Mouse (Mus musculus) heart, embryonic 12.5 days (tissue): ENCODE measurements around the gene Cdk6. TPM values are rescaled to one million over a fixed set of nuclear protein-coding genes. Genes with fewer than 3 reads are reported as not detected.
"Not testable (repeated sequence)": the region's sequence is repeated elsewhere in the genome, so short reads cannot be mapped to it uniquely, and the experiment has no call there.

ENCODE experiments used
- ATAC-seq: fragments of 200-750 bp; cut with Nextera tagmentation; 2 replicates; pipeline ENCODE4 v1.8.0; 2017; ENCODE audit warnings: moderate TSS enrichment, moderate library complexity; ENCODE audit not compliant: insufficient number of reproducible peaks, low FRiP score
- H3K27ac ChIP-seq: fragments of 300-500 bp; sonication (generic); 2 replicates; pipeline ENCODE4 v1.5.1; 2016; ENCODE audit warnings: mild to moderate bottlenecking, moderate library complexity; ENCODE audit not compliant: poor library complexity, severe bottlenecking
- H3K27me3 ChIP-seq: fragments of 300-500 bp; sonication (generic); replicated peaks from 2 replicates; pipeline ENCODE4 v1.6.1; 2016; ENCODE audit warnings: mild to moderate bottlenecking, moderate library complexity
- H3K36me3 ChIP-seq: fragments of 300-500 bp; sonication (generic); 2 replicates; pipeline ENCODE4 v1.6.1; 2016; ENCODE audit warnings: mild to moderate bottlenecking, moderate library complexity
- H3K4me1 ChIP-seq: fragments of 300-500 bp; sonication (generic); replicated peaks from 2 replicates; pipeline ENCODE4 v1.6.1; 2016; ENCODE audit warnings: mild to moderate bottlenecking
- H3K4me2 ChIP-seq: fragments of 300-500 bp; sonication (generic); 2 replicates; pipeline ENCODE4 v1.6.1; 2016; ENCODE audit warnings: mild to moderate bottlenecking, moderate library complexity
- H3K4me3 ChIP-seq: fragments of 300-500 bp; sonication (generic); 2 replicates; pipeline ENCODE4 v1.5.1; 2016; ENCODE audit warnings: mild to moderate bottlenecking
- H3K9ac ChIP-seq: fragments of 300-500 bp; sonication (generic); 2 replicates; pipeline ENCODE4 v1.6.1; 2016; ENCODE audit warnings: mild to moderate bottlenecking, moderate library complexity
- H3K9me3 ChIP-seq: fragments of 300-500 bp; sonication (generic); replicated peaks from 2 replicates; pipeline ENCODE4 v1.6.1; 2016; ENCODE audit warnings: mild to moderate bottlenecking, moderate library complexity
- WGBS: fragments of 180-500 bp; shearing (Covaris S2); methylation state at CpG from one replicate; pipeline ENCODE4 v1.1.7; 2016; 5-methylcytosine and 5-hydroxymethylcytosine counted together
- polyA plus RNA-seq: library from polyadenylated mRNA; unstranded; fragments of >200 nt; fragmentation: Nextera tagmentation; extraction: Ambion mirVana; gene quantifications from 2 replicates; pipeline ENCODE4 v1.2.1, GENCODE M21; 2016

Cdk6 gene
- polyA plus RNA-seq, 1 experiment from 2014 or later = 32.5 TPM

GRCm38 (mm10) chr5:3345540-3345939, 4.3 kb downstream of the Cdk6 start:
- not testable (repeated sequence) for H3K4me3 ChIP-seq, H3K27me3 ChIP-seq, ATAC-seq, H3K9me3 ChIP-seq, H3K9ac ChIP-seq, H3K4me1 ChIP-seq, H3K27ac ChIP-seq, H3K36me3 ChIP-seq, H3K4me2 ChIP-seq
- WGBS = 71% methylated on average over 4 of the region's 4 CpGs

DNA sequence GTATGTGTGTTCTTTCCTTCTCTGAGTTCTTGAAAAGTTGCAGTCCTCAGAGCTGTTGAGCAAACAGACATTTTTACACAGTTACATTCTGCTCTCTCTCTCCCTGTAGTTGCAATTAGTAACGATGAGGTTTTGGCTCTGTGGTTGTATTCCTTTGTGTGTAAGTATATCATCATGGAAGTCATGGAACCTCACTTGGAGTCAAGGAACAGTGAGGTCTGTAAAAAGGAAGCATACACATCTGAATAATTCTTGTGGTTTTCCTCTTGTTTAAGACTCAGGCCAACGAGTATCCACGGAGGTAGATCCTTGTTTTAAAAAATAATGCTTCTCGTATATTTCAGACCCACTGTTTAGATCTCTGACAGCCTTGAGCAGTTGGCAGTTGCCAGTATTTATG, 8.1 kb downstream of the Cdk6 start:
- not testable (repeated sequence) for H3K36me3 ChIP-seq, H3K9me3 ChIP-seq, H3K27ac ChIP-seq, H3K4me1 ChIP-seq, H3K9ac ChIP-seq, H3K27me3 ChIP-seq, ATAC-seq, H3K4me3 ChIP-seq, H3K4me2 ChIP-seq
- WGBS = 81% methylated on average over 4 of the region's 4 CpGs

GRCm38 (mm10) chr5:3351836-3352235, 10.6 kb downstream of the Cdk6 start:
- not testable (repeated sequence) for H3K9me3 ChIP-seq, ATAC-seq, H3K27me3 ChIP-seq, H3K9ac ChIP-seq, H3K4me3 ChIP-seq, H3K27ac ChIP-seq, H3K4me2 ChIP-seq, H3K36me3 ChIP-seq
- peaks cover 17% of the 10 kb centered on the region for H3K4me1 ChIP-seq
- 74% methylated on average over 4 of the region's 4 CpGs for WGBS

DNA sequence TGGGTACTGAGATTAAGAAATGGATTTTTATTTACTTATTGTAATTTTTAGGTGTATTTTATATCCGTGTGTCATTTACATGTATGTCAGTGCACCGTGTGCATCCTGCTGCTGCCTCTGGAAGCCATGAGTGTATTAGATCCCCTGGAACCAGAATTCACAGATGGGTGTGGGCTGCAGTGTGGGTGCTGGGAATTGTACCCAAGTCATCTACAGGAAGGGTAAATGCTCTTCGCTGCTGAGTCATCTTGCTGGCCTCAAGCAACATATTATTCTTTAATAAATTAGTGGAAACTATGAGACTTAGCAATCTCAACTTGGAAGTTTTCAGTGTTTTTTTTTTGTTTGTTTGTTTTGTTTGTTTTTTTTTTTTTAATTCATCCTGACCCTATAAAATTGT, 11.0 kb downstream of the Cdk6 start:
- H3K27me3 ChIP-seq = no peaks in the 10 kb centered on the region
- peaks cover under 1% of the 10 kb centered on the region; the same call in 1 of the 2 replicates for H3K36me3 ChIP-seq
- no peak overlapping the region for H3K4me2 ChIP-seq
- no peak for ATAC-seq
- 90% methylated on average over 3 of the region's 3 CpGs for whole genome bisulfite sequencing
- no peak overlapping the region for H3K27ac ChIP-seq
- no peak overlapping the region for H3K9ac ChIP-seq
- no peak overlapping the region for H3K4me3 ChIP-seq
- no peaks in the 10 kb centered on the region for H3K9me3 ChIP-seq
- peaks cover 17% of the 10 kb centered on the region for H3K4me1 ChIP-seq

DNA sequence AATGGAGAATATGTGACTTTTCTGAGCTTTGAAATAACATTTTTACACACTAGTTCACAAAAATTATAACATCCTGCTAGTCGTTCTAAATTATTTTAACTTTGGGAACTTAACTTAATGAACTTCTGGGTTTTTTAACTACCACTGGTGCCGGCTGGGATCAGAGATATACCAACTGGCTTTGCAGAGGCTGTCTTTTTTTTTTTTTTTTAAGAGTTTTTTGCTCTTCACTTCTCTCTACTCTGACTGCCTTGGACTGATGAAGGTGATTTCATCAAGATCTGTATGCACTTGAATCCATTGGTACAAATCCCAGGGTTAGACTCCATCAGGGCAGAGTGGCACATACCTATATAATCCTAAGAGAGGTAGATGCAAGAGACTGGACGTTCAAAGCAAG, 11.5 kb downstream of the Cdk6 start:
- no peak overlapping the region for H3K4me3 ChIP-seq
- no peaks in the 10 kb centered on the region for H3K27me3 ChIP-seq
- H3K36me3 ChIP-seq = no peaks in the 10 kb centered on the region; the same call in 1 of the 2 replicates
- no peak overlapping the region for H3K27ac ChIP-seq
- WGBS = 81% methylated on average over 3 of the region's 3 CpGs
- H3K4me1 ChIP-seq = peaks cover 17% of the 10 kb centered on the region
- ATAC-seq = no peak
- H3K9ac ChIP-seq = no peak overlapping the region
- H3K4me2 ChIP-seq = no peak overlapping the region
- H3K9me3 ChIP-seq = no peaks in the 10 kb centered on the region

DNA sequence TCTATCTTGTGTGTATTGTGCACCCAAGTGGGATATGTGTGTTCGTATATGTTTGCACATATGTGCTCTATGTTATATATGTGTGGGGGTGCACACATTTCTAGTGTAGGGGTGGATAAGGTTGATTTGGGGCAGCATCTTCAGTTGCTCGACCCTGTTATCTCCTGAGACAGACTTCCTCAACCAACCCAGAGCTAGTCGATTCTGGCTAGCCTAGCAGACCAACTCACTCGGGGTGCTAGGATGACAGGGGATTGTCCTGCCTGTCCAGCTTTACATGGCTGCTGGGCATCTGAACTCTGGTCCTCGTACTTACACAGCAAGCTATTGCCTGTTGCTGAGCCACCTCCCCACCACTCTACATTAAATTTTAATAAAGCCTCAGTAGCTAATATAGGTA, 13.0 kb downstream of the Cdk6 start:
- WGBS = 62% methylated on average over 5 of the region's 5 CpGs

DNA sequence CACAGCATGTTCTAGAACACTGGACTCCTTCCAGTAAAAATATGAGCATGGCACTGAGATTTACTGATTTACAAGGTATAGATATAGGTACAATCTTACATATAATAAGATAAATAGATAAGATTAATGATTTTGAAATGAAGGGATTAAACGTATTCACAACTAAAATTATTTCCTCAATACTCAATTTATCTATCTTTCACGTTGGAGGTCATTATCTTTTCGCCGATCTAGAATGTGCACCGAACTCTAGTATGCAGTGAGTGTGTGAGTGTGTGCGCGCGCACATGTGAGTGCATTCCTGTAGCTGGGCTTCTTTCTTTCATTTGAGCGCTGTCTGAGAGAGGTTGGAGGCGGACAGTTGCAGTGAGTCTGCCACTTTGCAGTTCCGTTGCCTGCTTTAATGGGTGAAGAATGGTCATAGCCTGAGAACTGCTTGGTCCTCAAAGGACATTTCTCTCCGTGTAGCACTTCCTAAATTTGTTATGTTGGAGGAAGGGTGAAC, 13.8 kb downstream of the Cdk6 start:
- Histone ChIP-seq H3K9ac (no peak overlapping the region), H3K4me1 (peaks cover 25% of the 10 kb centered on the region), H3K27ac (no peak overlapping the region), H3K9me3 (no peaks in the 10 kb centered on the region), H3K27me3 (no peaks in the 10 kb centered on the region), H3K4me3 (no peak overlapping the region), H3K36me3 (no peaks in the 10 kb centered on the region; the same call in 1 of the 2 replicates), H3K4me2 (no peak overlapping the region)
- 87% methylated on average over 12 of the region's 12 CpGs for WGBS
- ATAC-seq = no peak

More for the DNA sequence above, 13.0 kb downstream of the Cdk6 start:
- no peak for ATAC-seq
- H3K36me3 ChIP-seq = no peaks in the 10 kb centered on the region; the same call in 1 of the 2 replicates
- no peaks in the 10 kb centered on the region for H3K27me3 ChIP-seq
- H3K4me2 ChIP-seq = no peak overlapping the region
- no peak overlapping the region for H3K27ac ChIP-seq
- H3K9ac ChIP-seq = no peak overlapping the region
- H3K4me3 ChIP-seq = no peak overlapping the region
- peaks cover 21% of the 10 kb centered on the region for H3K4me1 ChIP-seq
- H3K9me3 ChIP-seq = no peaks in the 10 kb centered on the region

- Histone ChIP-seq H3K27ac (0 out of 2 replicates have a peak overlapping the region, but pooled peaks have one; percentile 11), H3K4me3 (no peak overlapping the region), H3K9me3 (no peaks in the 10 kb centered on the region), H3K4me2 (no peak overlapping the region), H3K27me3 (no peaks in the 10 kb centered on the region), H3K9ac (no peak overlapping the region), H3K4me1 (peaks cover 25% of the 10 kb centered on the region), H3K36me3 (no peaks in the 10 kb centered on the region; the same call in 1 of the 2 replicates)
- WGBS = 71% methylated on average over 11 of the region's 11 CpGs
- ATAC-seq = no peak
These were observed 14.4 kb downstream of the Cdk6 start for GRCm38 (mm10) chr5:3355560-3356260.

DNA sequence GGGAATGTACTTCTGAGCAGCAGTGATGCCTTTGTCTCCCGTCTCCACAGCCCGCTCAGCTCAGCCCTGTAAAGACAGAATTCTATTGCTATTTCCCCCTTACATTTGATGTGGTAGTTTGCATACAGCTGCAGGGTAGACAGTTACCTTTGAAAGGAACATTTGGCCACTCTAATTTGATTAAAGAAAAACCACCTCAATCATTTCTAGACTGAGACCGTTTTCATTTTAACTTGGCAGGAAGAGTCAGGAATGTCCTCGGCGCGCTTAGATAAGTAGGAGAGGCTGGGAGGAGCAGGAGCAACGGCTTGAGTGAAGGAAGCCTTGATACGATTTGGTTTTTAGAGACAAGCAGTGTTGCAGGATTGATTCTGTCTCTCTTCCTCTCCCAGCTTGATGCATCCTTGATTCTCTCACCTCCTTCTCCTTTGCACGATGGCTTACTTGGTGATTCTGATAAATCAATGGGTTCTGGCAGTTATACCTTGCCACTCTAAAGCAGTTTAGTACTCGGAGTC, 15.0 kb downstream of the Cdk6 start:
- 62% methylated on average over 10 of the region's 10 CpGs for WGBS
- Histone ChIP-seq H3K9me3 (no peaks in the 10 kb centered on the region), H3K9ac (no peak overlapping the region), H3K4me2 (no peak overlapping the region), H3K4me3 (no peak overlapping the region), H3K36me3 (no peaks in the 10 kb centered on the region; the same call in 1 of the 2 replicates), H3K27me3 (no peaks in the 10 kb centered on the region), H3K4me1 (peaks cover 25% of the 10 kb centered on the region), H3K27ac (0 out of 2 replicates have a peak overlapping the region, but pooled peaks have one; percentile 11)
- ATAC-seq = no peak

- Histone ChIP-seq H3K27me3 (no peaks in the 10 kb centered on the region), H3K4me3 (no peak overlapping the region), H3K27ac (no peak overlapping the region), H3K9me3 (no peaks in the 10 kb centered on the region), H3K4me2 (no peak overlapping the region), H3K4me1 (peaks cover 28% of the 10 kb centered on the region), H3K9ac (no peak overlapping the region), H3K36me3 (no peaks in the 10 kb centered on the region)
- WGBS = 93% methylated on average over 6 of the region's 6 CpGs
- no peak for ATAC-seq
These were observed 16.2 kb downstream of the Cdk6 start for GRCm38 (mm10) chr5:3357496-3357895.

- Histone ChIP-seq H3K4me3 (no peak overlapping the region), H3K4me2 (no peak overlapping the region), H3K4me1 (peaks cover 40% of the 10 kb centered on the region), H3K9me3 (no peaks in the 10 kb centered on the region), H3K27me3 (no peaks in the 10 kb centered on the region), H3K9ac (no peak overlapping the region), H3K36me3 (no peaks in the 10 kb centered on the region), H3K27ac (no peak overlapping the region)
- 70% methylated on average over 5 of the region's 5 CpGs for WGBS
- no peak for ATAC-seq
These were observed 17.6 kb downstream of the Cdk6 start for GRCm38 (mm10) chr5:3358687-3359520.
